Mouse (Mus musculus): ENCODE data around the gene Ptprt.

Gene Ptprt

GRCm38 (mm10) chr2:161704811-161705210 is 956.1 kb downstream of the Ptprt start:
- no peak for DNase-seq (ENCODE audit: low read depth, low spot score)

- DNase-seq (ENCODE audit: low read depth, low spot score): no peak
These were observed 956.5 kb downstream of the Ptprt start for GRCm38 (mm10) chr2:161704410-161704809.

- no peak for DNase-seq (ENCODE audit: low read depth, low spot score)
These were observed 965.1 kb downstream of the Ptprt start for GRCm38 (mm10) chr2:161695819-161696218.

GRCm38 (mm10) chr2:161668302-161668986 is 992.5 kb downstream of the Ptprt start:
- DNase-seq (ENCODE audit: low read depth, low spot score): no peak

GRCm38 (mm10) chr2:161661912-161662311 is 999.0 kb downstream of the Ptprt start:
- no peak for DNase-seq (ENCODE audit: low read depth, low spot score)

GRCm38 (mm10) chr2:161660827-161661226 is 1000.1 kb downstream of the Ptprt start:
- DNase-seq (ENCODE audit: low read depth, low spot score): no peak

GRCm38 (mm10) chr2:161657046-161657445 is 1003.9 kb downstream of the Ptprt start:
- DNase-seq (ENCODE audit: low read depth, low spot score): no peak

GRCm38 (mm10) chr2:161656632-161657031 is 1004.3 kb downstream of the Ptprt start:
- no peak for DNase-seq (ENCODE audit: low read depth, low spot score)

- no peak for DNase-seq (ENCODE audit: low read depth, low spot score)
These were observed 1020.1 kb downstream of the Ptprt start for GRCm38 (mm10) chr2:161640805-161641204.

GRCm38 (mm10) chr2:161634084-161634483 is 1026.9 kb downstream of the Ptprt start:
- no peak for DNase-seq (ENCODE audit: low read depth, low spot score)

- no peak for DNase-seq (ENCODE audit: low read depth, low spot score)
These were observed 1035.1 kb downstream of the Ptprt start for GRCm38 (mm10) chr2:161625896-161626295.

- DNase-seq (ENCODE audit: low read depth, low spot score): no peak
These were observed 1052.5 kb downstream of the Ptprt start for GRCm38 (mm10) chr2:161608401-161608800.

GRCm38 (mm10) chr2:161607372-161607771 is 1053.6 kb downstream of the Ptprt start:
- DNase-seq (ENCODE audit: low read depth, low spot score): no peak

GRCm38 (mm10) chr2:161600206-161600808 is 1060.6 kb downstream of the Ptprt start:
- DNase-seq (ENCODE audit: low read depth, low spot score): no peak

- DNase-seq (ENCODE audit: low read depth, low spot score): no peak
These were observed 1067.4 kb downstream of the Ptprt start for GRCm38 (mm10) chr2:161593391-161594152.

GRCm38 (mm10) chr2:161574401-161574800 is 1086.5 kb downstream of the Ptprt start:
- DNase-seq (ENCODE audit: low read depth, low spot score): no peak

- DNase-seq (ENCODE audit: low read depth, low spot score): no peak
These were observed 1088.7 kb downstream of the Ptprt start for GRCm38 (mm10) chr2:161572201-161572600.

GRCm38 (mm10) chr2:161570236-161570995 is 1090.5 kb downstream of the Ptprt start:
- DNase-seq (ENCODE audit: low read depth, low spot score): no peak

GRCm38 (mm10) chr2:161561502-161561901 is 1099.4 kb downstream of the Ptprt start:
- DNase-seq (ENCODE audit: low read depth, low spot score): no peak

GRCm38 (mm10) chr2:161557874-161558273 is 1103.1 kb downstream of the Ptprt start:
- DNase-seq (ENCODE audit: low read depth, low spot score): no peak

GRCm38 (mm10) chr2:161553651-161554050 is 1107.3 kb downstream of the Ptprt start:
- DNase-seq (ENCODE audit: low read depth, low spot score): no peak

- DNase-seq (ENCODE audit: low read depth, low spot score): no peak
These were observed 1108.9 kb downstream of the Ptprt start for GRCm38 (mm10) chr2:161552011-161552410.

All from CD4-positive, CD25-positive, alpha-beta regulatory T cell, adult 2 months (primary cell).